Mouse (Mus musculus) gonadal fat pad, adult 2 months (tissue): ENCODE results near the gene Olfr1395. TPM values are rescaled to one million over a fixed set of nuclear protein-coding genes. Genes with fewer than 3 reads are reported as not detected.

ENCODE experiments used
- DNase-seq: peaks from one replicate; pipeline ENCODE4 v3.0.0-alpha.2; 2012; ENCODE audit warnings: low read depth
- polyA plus RNA-seq: library from polyadenylated mRNA; depleted of rRNA; stranded (reverse); fragments of >200 nt; gene quantifications from 2 replicates; pipeline ENCODE4 v1.2.3, GENCODE M21; 2012; rRNA removed

The Olfr1395 gene
- polyA plus RNA-seq: 0.12 TPM in 1 of 2 replicates, not detected in the other

GRCm38 (mm10) chr11:49141974-49142373 is at the start of gene Olfr1395:
TSS of gene Olfr1395 (plus strand) at chr11:49142274.
- DNase-seq: no peak

DNA sequence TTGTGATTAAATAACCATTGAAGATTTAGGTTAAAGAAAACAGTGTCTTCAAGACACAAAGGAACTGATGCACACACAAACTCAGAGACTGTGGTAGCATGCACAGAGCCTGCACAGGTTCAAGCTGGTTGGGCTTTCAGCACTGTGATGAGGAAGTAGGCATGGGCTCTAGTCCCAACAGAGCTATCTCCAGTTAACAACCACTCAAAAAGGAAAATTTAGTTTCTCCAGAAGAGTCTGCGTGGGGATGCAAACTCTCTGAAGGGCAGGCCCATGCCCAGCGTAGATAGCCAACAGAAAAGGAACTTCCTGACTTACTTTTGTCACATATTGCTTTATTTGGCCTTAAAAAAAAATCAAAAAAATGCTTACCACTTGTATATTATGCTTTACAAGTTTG is 49.3 kb upstream of the Olfr1395 start:
- no peak for DNase-seq

GRCm38 (mm10) chr11:49093861-49094660 is 48.0 kb upstream of the Olfr1395 start:
- no peak for DNase-seq

- no peak for DNase-seq
Measured at GRCm38 (mm10) chr11:49095367-49095766, 46.7 kb upstream of the Olfr1395 start.

DNA sequence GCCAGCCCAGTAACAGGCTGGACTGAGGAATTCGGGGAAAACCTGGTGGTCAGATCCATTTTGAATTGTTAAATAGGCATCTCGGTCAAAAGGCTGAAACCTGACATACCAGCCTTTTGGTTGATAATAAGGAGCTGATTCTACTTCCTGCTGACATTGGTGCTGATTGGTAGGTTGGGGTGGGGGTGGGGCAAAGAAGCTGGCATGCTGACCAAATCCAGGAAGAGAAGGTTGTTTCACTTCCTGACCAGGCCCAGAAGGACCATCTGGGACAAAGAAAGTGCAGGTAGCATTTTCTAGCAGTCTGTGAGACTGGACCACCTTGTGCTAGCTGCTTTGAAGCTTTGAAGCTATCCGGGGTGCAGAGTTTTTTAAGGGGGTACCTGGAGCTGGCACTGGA is 41.7 kb upstream of the Olfr1395 start:
- no peak for DNase-seq

DNA sequence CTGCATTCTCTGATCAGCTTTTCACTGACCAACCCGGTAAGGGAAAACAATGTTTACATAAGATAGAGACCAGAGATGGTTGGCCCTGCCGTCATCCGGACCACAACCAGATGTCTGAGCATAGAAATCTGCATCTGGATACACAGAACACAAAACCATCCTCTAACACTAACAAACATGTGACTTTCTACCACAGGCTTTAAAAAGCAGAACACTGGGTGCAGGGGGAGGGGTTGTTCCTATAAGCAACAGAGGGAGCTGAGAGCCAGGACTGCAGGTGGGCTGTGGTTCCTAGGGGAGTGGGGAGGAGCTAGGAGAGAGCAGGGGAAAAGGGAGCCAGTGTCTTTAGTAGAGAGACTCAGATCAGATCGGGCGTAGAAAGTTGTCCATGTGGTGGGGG is 40.6 kb upstream of the Olfr1395 start:
- no peak for DNase-seq

GRCm38 (mm10) chr11:49103047-49103693 is 38.9 kb upstream of the Olfr1395 start:
- peak; percentile 13 for DNase-seq

DNA sequence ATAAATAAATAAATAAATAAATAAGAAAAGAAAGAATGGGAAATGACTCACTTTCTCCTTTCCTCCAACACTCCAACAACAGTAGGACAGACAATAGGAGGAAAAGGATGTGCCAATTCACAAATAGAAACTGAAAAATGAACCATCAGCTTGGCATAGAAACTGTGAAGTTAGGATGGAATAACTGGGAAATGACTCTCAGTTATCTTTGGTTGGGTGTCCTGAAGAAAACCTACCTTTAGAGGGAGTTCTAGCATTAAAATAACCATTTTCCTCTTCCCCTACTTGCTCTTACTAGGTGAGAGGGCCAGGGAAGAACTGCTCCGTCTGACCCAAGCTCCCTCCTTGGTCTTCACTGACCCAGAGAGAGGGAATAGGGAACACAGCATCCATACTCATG is 36.3 kb upstream of the Olfr1395 start:
- no peak for DNase-seq

- DNase-seq: no peak
Measured at GRCm38 (mm10) chr11:49107650-49108537, 34.2 kb upstream of the Olfr1395 start.

DNA sequence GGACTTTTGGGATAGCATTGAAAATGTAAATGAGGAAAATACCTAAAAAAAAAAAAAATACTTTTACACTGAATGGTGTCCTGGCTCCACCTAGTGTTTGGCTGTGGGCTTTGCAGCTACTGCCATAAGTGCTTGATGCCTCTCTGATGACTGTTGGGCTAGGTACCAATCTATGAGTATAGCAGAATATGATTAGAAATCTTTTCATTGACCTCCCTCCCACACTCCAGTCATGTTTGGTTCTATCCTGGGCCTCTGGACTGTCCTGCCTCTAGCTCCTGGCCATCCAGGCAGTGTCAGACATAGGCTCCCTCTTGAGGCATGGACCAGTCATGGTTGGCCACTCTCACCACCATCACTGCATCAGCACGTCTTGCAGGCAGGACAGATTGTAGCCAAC is 33.2 kb upstream of the Olfr1395 start:
- no peak for DNase-seq

DNA sequence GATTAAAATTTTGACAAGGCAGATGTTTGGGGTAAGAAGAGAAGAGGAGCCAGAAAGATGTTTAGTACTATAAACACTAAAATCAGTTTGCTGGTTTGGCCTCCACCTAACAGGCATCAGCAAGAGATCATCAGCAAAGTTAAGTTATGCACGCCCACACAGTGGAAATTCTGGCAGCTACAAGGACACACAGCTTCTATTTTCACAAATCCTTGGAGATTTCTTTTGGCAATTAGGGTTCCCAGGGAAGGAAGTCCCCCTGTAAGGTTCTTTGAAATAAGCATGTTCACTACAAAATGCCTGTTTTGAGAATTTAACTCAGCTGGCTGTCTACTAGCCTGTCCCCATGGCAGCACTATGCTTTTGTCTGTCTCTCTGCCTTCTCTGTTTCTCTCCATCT is 31.1 kb upstream of the Olfr1395 start:
- DNase-seq: no peak

GRCm38 (mm10) chr11:49112624-49113219 is 29.4 kb upstream of the Olfr1395 start:
- DNase-seq: no peak

- DNase-seq: no peak
Measured at GRCm38 (mm10) chr11:49114158-49114557, 27.9 kb upstream of the Olfr1395 start.

DNA sequence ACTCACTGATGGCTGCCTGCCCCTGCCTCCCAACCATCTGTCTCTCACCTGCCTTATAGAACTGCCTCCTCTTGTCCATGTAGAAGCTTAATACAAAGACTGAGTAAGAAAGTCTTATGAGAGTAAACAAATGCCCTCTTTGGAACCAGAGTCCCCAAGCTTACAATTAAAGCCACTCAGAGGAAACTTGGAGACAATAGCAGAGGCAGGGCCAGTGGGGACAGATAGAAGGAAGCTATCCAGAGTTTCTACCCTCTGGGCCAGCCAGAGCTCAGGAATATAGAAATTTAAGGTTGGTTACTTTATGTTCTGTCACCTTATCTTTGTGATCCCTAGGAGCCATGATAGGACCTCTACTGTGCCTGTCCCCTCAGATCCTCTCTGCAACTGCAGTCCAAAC is 27.3 kb upstream of the Olfr1395 start, which contains the start of gene Olfr1396:
Gene Olfr1396, minus strand, starts transcription at position 101 of the 400 bp plus-strand sequence.
- no peak for DNase-seq

GRCm38 (mm10) chr11:49119635-49120034 is 22.4 kb upstream of the Olfr1395 start:
- DNase-seq: no peak

DNA sequence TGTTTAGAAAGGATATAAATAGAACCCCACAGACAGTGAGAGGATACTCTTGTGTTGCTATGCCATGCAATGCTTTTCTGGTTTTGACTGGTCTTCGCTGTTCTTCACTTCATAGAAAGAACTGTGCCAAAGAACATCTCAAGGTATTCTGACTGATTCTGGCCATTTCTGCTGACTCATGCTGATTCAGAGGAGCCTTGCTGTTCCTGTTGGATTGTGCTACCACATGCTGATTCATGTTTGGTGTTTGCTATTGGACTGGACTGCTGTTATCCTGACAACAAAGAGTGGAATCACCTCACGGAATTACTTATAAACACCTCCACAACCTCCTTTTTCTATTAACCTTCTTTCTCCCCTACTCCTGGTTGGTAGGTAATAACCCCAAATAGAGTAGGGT is 17.9 kb upstream of the Olfr1395 start:
- no peak for DNase-seq

- DNase-seq: no peak
Measured at GRCm38 (mm10) chr11:49154077-49154476, 12.0 kb downstream of the Olfr1395 start, which contains the start of gene Olfr1394. TSS of gene Olfr1394 (plus strand) at chr11:49154377.

DNA sequence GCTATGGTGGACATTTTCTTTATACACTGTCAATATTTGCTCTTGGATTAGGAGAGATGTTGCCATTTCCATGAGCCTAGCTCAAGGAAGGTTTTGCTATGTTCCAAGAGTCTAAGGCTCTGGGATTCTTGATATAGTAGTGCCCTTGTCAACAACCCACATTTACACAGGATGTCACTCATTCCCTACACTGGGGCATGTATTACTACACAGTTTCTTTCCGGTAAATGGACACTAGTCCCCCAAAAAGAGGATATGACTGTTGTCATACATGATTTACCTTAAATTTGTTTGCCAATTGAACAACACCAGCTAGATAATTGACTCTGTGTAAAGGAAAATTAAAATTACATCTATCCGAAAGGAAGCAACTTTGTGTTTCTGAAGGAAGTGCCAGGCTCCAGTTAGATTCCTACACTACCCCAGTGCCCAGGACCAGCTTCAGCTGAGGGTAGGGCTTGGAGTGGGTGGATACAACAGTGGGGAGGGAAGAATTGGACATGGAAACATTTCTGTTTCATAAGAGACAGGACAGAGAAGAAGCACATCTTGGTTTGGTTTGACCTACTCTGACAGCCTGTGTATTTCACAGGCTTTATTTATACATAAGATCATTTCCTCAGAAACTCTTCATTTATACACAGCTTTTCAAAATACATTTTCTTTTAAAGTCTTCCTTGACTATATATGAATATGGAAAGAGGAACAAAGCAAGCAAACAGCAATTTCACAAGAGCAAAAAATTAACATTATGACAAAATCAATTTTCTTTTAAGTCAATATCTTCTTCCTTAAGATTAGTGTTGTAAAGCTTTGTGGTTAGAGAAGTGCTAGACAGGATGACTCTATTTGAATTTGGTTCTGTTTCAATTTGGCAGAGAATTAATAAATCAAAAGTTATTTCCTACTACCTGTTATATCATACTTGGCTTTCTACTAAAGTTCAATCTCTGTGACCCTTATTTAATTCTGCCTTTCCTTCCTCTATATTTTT is 15.0 kb downstream of the Olfr1395 start:
- no peak for DNase-seq

- DNase-seq: no peak
Measured at GRCm38 (mm10) chr11:49168839-49169611, 27.0 kb downstream of the Olfr1395 start.

- DNase-seq: no peak
Measured at GRCm38 (mm10) chr11:49170576-49170975, 28.5 kb downstream of the Olfr1395 start.
